Mouse (Mus musculus) gastrocnemius, postnatal 36 days (tissue): ENCODE data around the gene Hmgn5. TPM values are rescaled to one million over a fixed set of nuclear protein-coding genes. Genes with fewer than 3 reads are reported as not detected.
A peak's percentile ranks its signal among the peaks of the same experiment; 100 is the strongest.

Source experiments
- DNase-seq, 2 experiments: peaks; one replicate each; pipeline ENCODE4 v3.0.0; 2022
- intact Hi-C: fragments of 180-260 bp; cut with DNase I; formaldehyde crosslinking; loops from one replicate; pipeline ENCODE4 v1.15.1; 2025
- long read RNA-seq, 2 experiments: library from polyadenylated mRNA; stranded (forward); transcript quantifications; one replicate each; pipeline ENCODE4 v2.0.0; 2021
- total RNA-seq, 2 experiments: library from RNA; stranded (reverse); gene quantifications; 2 replicates each; pipeline ENCODE4 v1.2.3; 2021

Gene Hmgn5
- total RNA-seq: 1 to 10 TPM; 5.3 to 7.8 TPM
- long read RNA-seq, experiment 1, transcript Hmgn5-201 (6 exons, 1,934 nt): major isoform, 11 of 20 reads
- long read RNA-seq, experiment 1, partial matches to known transcripts: 0 of 20 reads
- long read RNA-seq, experiment 1, other reads (novel, unspliced or antisense): 9 of 20 reads
- long read RNA-seq, experiment 2, transcript Hmgn5-201 (6 exons, 1,934 nt): major isoform, 11 of 21 reads
- long read RNA-seq, experiment 2, partial matches to known transcripts: 0 of 21 reads
- long read RNA-seq, experiment 2, other reads (novel, unspliced or antisense): 10 of 21 reads

GRCm38 (mm10) chrX:109013283-109013682 is at the start of gene Hmgn5:
Hmgn5 (minus strand) TSS chrX:109013404.
- DNase-seq: peak; percentile 88 to 90
- intact Hi-C loops: loop anchor here (10.0 kb wide), 1 partner anchor 178 kb away; the partner anchor contains the start of gene Brwd3

GRCm38 (mm10) chrX:109047773-109048172 is 34.6 kb upstream of the Hmgn5 start:
- DNase-seq: no peak
- intact Hi-C loops: no loop called here

GRCm38 (mm10) chrX:109026224-109026623 is 13.0 kb upstream of the Hmgn5 start:
- DNase-seq: no peak
- intact Hi-C loops: no loop called here

- intact Hi-C loops: no loop called here
- DNase-seq: no peak
Measured at GRCm38 (mm10) chrX:109020858-109021257, 7.7 kb upstream of the Hmgn5 start.

GRCm38 (mm10) chrX:109014166-109014565 is 962 bp upstream of the Hmgn5 start:
- intact Hi-C loops: loop anchor here (10.0 kb wide), 1 partner anchor 179 kb away; the partner anchor contains the start of gene Brwd3
- DNase-seq: no peak

- intact Hi-C loops: loop anchor here (10.0 kb wide), 1 partner anchor 179 kb away; the partner anchor contains the start of gene Brwd3
- no peak for DNase-seq
Measured at GRCm38 (mm10) chrX:109013686-109014085, 482 bp upstream of the Hmgn5 start.

- intact Hi-C loops: loop anchor here (10.0 kb wide), 1 partner anchor 178 kb away; the partner anchor contains the start of gene Brwd3
- DNase-seq: peak in 1 of 2 experiments; percentile 12
Measured at GRCm38 (mm10) chrX:109012371-109013031, 703 bp downstream of the Hmgn5 start.

GRCm38 (mm10) chrX:109011611-109012185 is 1.5 kb downstream of the Hmgn5 start:
- no peak for DNase-seq
- intact Hi-C loops: loop anchor here (10.0 kb wide), 1 partner anchor 177 kb away; the partner anchor contains the start of gene Brwd3

- intact Hi-C loops: no loop called here
- no peak for DNase-seq
Measured at GRCm38 (mm10) chrX:109001277-109001676, 11.9 kb downstream of the Hmgn5 start.

Other genes starting within 250 kb of the Hmgn5 start
- gene Brwd3, start 179.0 kb downstream of the Hmgn5 start, total RNA-seq: 1 to 10 TPM; 2.9 to 3.4 TPM
- gene Sh3bgrl, start 82.0 kb upstream of the Hmgn5 start, total RNA-seq: 10 to 100 TPM; 10.5 to 11.8 TPM
- gene Gm6377, start 183.4 kb upstream of the Hmgn5 start, total RNA-seq: not detected